Mouse (Mus musculus): ENCODE measurements around the gene Ankrd11. TPM values are rescaled to one million over a fixed set of nuclear protein-coding genes. Genes with fewer than 3 reads are reported as not detected.
A peak's percentile ranks its signal among the peaks of the same experiment; 100 is the strongest.

Ankrd11 gene
- polyA plus RNA-seq, 1 experiment from 2014 or later = 71.8 TPM

GRCm38 (mm10) chr8:122870377-122870863 is 171.7 kb downstream of the Ankrd11 start:
- Histone ChIP-seq H3K4me1 (ENCODE audit: control insufficient read depth, insufficient read depth, low read length) (peaks cover 3% of the 10 kb centered on the region; the same call in 1 of the 2 replicates), H3K36me3 (replicated peaks; ENCODE audit: control insufficient read depth, insufficient read depth, low read depth, low read length) (no peaks in the 10 kb centered on the region), H3K4me2 (ENCODE audit: low read depth, low read length) (peak overlapping the region; percentile 19), H3K4me3 (ENCODE audit: low read depth, low read length) (no peak overlapping the region), H3K9ac (replicated peaks; ENCODE audit: low read length) (no peak overlapping the region), H3K27ac (replicated peaks; ENCODE audit: low read depth, low read length) (no peak overlapping the region), H3K9me3 (replicated peaks; ENCODE audit: control insufficient read depth, low read length) (no peaks in the 10 kb centered on the region), H3K27me3 (ENCODE audit: control insufficient read depth, insufficient read depth, low read length) (no peaks in the 10 kb centered on the region)
- ATAC-seq (replicated peaks; ENCODE audit: insufficient number of reproducible peaks, low FRiP score, low TSS enrichment, low read depth) (0 out of 2 replicates have a peak, but pooled peaks have one; percentile 15), DNase-seq (ENCODE audit: low spot score) (peak; percentile 52)
- 10% methylated on average over 31 of the region's 31 CpGs for WGBS

GRCm38 (mm10) chr8:122867982-122868381 is 174.1 kb downstream of the Ankrd11 start:
- Histone ChIP-seq H3K4me3 (ENCODE audit: low read depth, low read length) (no peak overlapping the region), H3K27ac (replicated peaks; ENCODE audit: low read depth, low read length) (no peak overlapping the region), H3K4me1 (ENCODE audit: control insufficient read depth, insufficient read depth, low read length) (0 out of 2 replicates have a peak, but pooled peaks cover 3% of the 10 kb centered on the region), H3K27me3 (ENCODE audit: control insufficient read depth, insufficient read depth, low read length) (no peaks in the 10 kb centered on the region), H3K9ac (replicated peaks; ENCODE audit: low read length) (no peak overlapping the region), H3K36me3 (replicated peaks; ENCODE audit: control insufficient read depth, insufficient read depth, low read depth, low read length) (no peaks in the 10 kb centered on the region), H3K9me3 (replicated peaks; ENCODE audit: control insufficient read depth, low read length) (no peaks in the 10 kb centered on the region), H3K4me2 (ENCODE audit: low read depth, low read length) (no peak overlapping the region)
- no peak for DNase-seq (ENCODE audit: low spot score)
- WGBS = 86% methylated on average over 6 of the region's 6 CpGs
- ATAC-seq (replicated peaks; ENCODE audit: insufficient number of reproducible peaks, low FRiP score, low TSS enrichment, low read depth) = no peak

GRCm38 (mm10) chr8:122866231-122866630 is 175.8 kb downstream of the Ankrd11 start:
- Histone ChIP-seq H3K4me1 (ENCODE audit: control insufficient read depth, insufficient read depth, low read length) (0 out of 2 replicates have a peak, but pooled peaks cover 3% of the 10 kb centered on the region), H3K4me2 (ENCODE audit: low read depth, low read length) (no peak overlapping the region), H3K27ac (replicated peaks; ENCODE audit: low read depth, low read length) (no peak overlapping the region), H3K36me3 (replicated peaks; ENCODE audit: control insufficient read depth, insufficient read depth, low read depth, low read length) (no peaks in the 10 kb centered on the region), H3K9me3 (replicated peaks; ENCODE audit: control insufficient read depth, low read length) (no peaks in the 10 kb centered on the region), H3K4me3 (ENCODE audit: low read depth, low read length) (no peak overlapping the region), H3K9ac (replicated peaks; ENCODE audit: low read length) (no peak overlapping the region), H3K27me3 (ENCODE audit: control insufficient read depth, insufficient read depth, low read length) (no peaks in the 10 kb centered on the region)
- DNase-seq (ENCODE audit: low spot score) (no peak), ATAC-seq (replicated peaks; ENCODE audit: insufficient number of reproducible peaks, low FRiP score, low TSS enrichment, low read depth) (no peak)
- WGBS = 87% methylated on average over 8 of the region's 8 CpGs

- DNase-seq (ENCODE audit: low spot score) (peak; percentile 24), ATAC-seq (replicated peaks; ENCODE audit: insufficient number of reproducible peaks, low FRiP score, low TSS enrichment, low read depth) (no peak)
- Histone ChIP-seq H3K4me3 (ENCODE audit: low read depth, low read length) (no peak overlapping the region), H3K36me3 (replicated peaks; ENCODE audit: control insufficient read depth, insufficient read depth, low read depth, low read length) (no peaks in the 10 kb centered on the region), H3K27me3 (ENCODE audit: control insufficient read depth, insufficient read depth, low read length) (no peaks in the 10 kb centered on the region), H3K9ac (replicated peaks; ENCODE audit: low read length) (no peak overlapping the region), H3K27ac (replicated peaks; ENCODE audit: low read depth, low read length) (no peak overlapping the region), H3K9me3 (replicated peaks; ENCODE audit: control insufficient read depth, low read length) (no peaks in the 10 kb centered on the region), H3K4me1 (ENCODE audit: control insufficient read depth, insufficient read depth, low read length) (0 out of 2 replicates have a peak, but pooled peaks cover 3% of the 10 kb centered on the region), H3K4me2 (ENCODE audit: low read depth, low read length) (peak overlapping the region; percentile 38)
- 57% methylated on average over 10 of the region's 10 CpGs for WGBS
Observed at GRCm38 (mm10) chr8:122865441-122865840, 176.6 kb downstream of the Ankrd11 start.

- H3K4me1 ChIP-seq (ENCODE audit: control insufficient read depth, insufficient read depth, low read length) = no peaks in the 10 kb centered on the region
- no peaks in the 10 kb centered on the region for H3K27me3 ChIP-seq (ENCODE audit: control insufficient read depth, insufficient read depth, low read length)
- no peak overlapping the region for H3K27ac ChIP-seq (replicated peaks; ENCODE audit: low read depth, low read length)
- whole genome bisulfite sequencing = 62% methylated on average over 26 of the region's 26 CpGs
- no peaks in the 10 kb centered on the region for H3K36me3 ChIP-seq (replicated peaks; ENCODE audit: control insufficient read depth, insufficient read depth, low read depth, low read length)
- H3K4me2 ChIP-seq (ENCODE audit: low read depth, low read length) = peak overlapping the region; percentile 38
- no peak for ATAC-seq (replicated peaks; ENCODE audit: insufficient number of reproducible peaks, low FRiP score, low TSS enrichment, low read depth)
- H3K4me3 ChIP-seq (ENCODE audit: low read depth, low read length) = peak overlapping the region; percentile 15; the same call in 1 of the 2 replicates
- no peak overlapping the region; the same call in 1 of the 2 replicates for H3K9ac ChIP-seq (replicated peaks; ENCODE audit: low read length)
- H3K9me3 ChIP-seq (replicated peaks; ENCODE audit: control insufficient read depth, low read length) = no peaks in the 10 kb centered on the region
- DNase-seq (ENCODE audit: low spot score) = peak; percentile 28
Observed at GRCm38 (mm10) chr8:122864719-122865129, 177.4 kb downstream of the Ankrd11 start.

GRCm38 (mm10) chr8:122859843-122860242 is 182.2 kb downstream of the Ankrd11 start:
- Histone ChIP-seq H3K9me3 (replicated peaks; ENCODE audit: control insufficient read depth, low read length) (no peaks in the 10 kb centered on the region), H3K9ac (replicated peaks; ENCODE audit: low read length) (no peak overlapping the region), H3K36me3 (replicated peaks; ENCODE audit: control insufficient read depth, insufficient read depth, low read depth, low read length) (no peaks in the 10 kb centered on the region), H3K4me1 (ENCODE audit: control insufficient read depth, insufficient read depth, low read length) (no peaks in the 10 kb centered on the region), H3K4me3 (ENCODE audit: low read depth, low read length) (no peak overlapping the region), H3K27ac (replicated peaks; ENCODE audit: low read depth, low read length) (no peak overlapping the region), H3K4me2 (ENCODE audit: low read depth, low read length) (no peak overlapping the region), H3K27me3 (ENCODE audit: control insufficient read depth, insufficient read depth, low read length) (no peaks in the 10 kb centered on the region)
- ATAC-seq (replicated peaks; ENCODE audit: insufficient number of reproducible peaks, low FRiP score, low TSS enrichment, low read depth) (no peak), DNase-seq (ENCODE audit: low spot score) (no peak)
- WGBS = 58% methylated on average over 13 of the region's 13 CpGs

- Histone ChIP-seq H3K4me1 (ENCODE audit: control insufficient read depth, insufficient read depth, low read length) (peaks cover 4% of the 10 kb centered on the region; the same call in 1 of the 2 replicates), H3K36me3 (replicated peaks; ENCODE audit: control insufficient read depth, insufficient read depth, low read depth, low read length) (no peaks in the 10 kb centered on the region), H3K27me3 (ENCODE audit: control insufficient read depth, insufficient read depth, low read length) (no peaks in the 10 kb centered on the region), H3K9me3 (replicated peaks; ENCODE audit: control insufficient read depth, low read length) (no peaks in the 10 kb centered on the region), H3K4me2 (ENCODE audit: low read depth, low read length) (no peak overlapping the region), H3K9ac (replicated peaks; ENCODE audit: low read length) (no peak overlapping the region), H3K4me3 (ENCODE audit: low read depth, low read length) (no peak overlapping the region), H3K27ac (replicated peaks; ENCODE audit: low read depth, low read length) (no peak overlapping the region)
- 82% methylated on average over 8 of the region's 8 CpGs for WGBS
- DNase-seq (ENCODE audit: low spot score) (no peak), ATAC-seq (replicated peaks; ENCODE audit: insufficient number of reproducible peaks, low FRiP score, low TSS enrichment, low read depth) (no peak)
Observed at GRCm38 (mm10) chr8:122856288-122856687, 185.8 kb downstream of the Ankrd11 start.

- Histone ChIP-seq H3K9me3 (replicated peaks; ENCODE audit: control insufficient read depth, low read length) (no peaks in the 10 kb centered on the region), H3K9ac (replicated peaks; ENCODE audit: low read length) (no peak overlapping the region), H3K27ac (replicated peaks; ENCODE audit: low read depth, low read length) (no peak overlapping the region), H3K36me3 (replicated peaks; ENCODE audit: control insufficient read depth, insufficient read depth, low read depth, low read length) (no peaks in the 10 kb centered on the region), H3K4me2 (ENCODE audit: low read depth, low read length) (no peak overlapping the region), H3K4me1 (ENCODE audit: control insufficient read depth, insufficient read depth, low read length) (peaks cover 4% of the 10 kb centered on the region; the same call in 1 of the 2 replicates), H3K4me3 (ENCODE audit: low read depth, low read length) (no peak overlapping the region), H3K27me3 (ENCODE audit: control insufficient read depth, insufficient read depth, low read length) (no peaks in the 10 kb centered on the region)
- 73% methylated on average over 4 of the region's 4 CpGs for WGBS
- no peak for DNase-seq (ENCODE audit: low spot score)
- no peak for ATAC-seq (replicated peaks; ENCODE audit: insufficient number of reproducible peaks, low FRiP score, low TSS enrichment, low read depth)
Observed at GRCm38 (mm10) chr8:122855123-122855522, 187.0 kb downstream of the Ankrd11 start.
